In genomic region chr6:30681935-30682900, GRCm38 (mm10) we compare ENCODE assay signal across 1 mouse cellular context.
TF ChIP-seq lines count a peak whose summit lies in the region.

No protein-coding gene starts in this region.

TF ChIP-seq in MEL, 35 proteins besides CTCF, POLR2A, EP300 and RAD21 (continued from another document):
- TF ChIP-seq MAX (IDR thresholded peaks at IDR 0.05; ENCODE audit: low read length) (peak; percentile 26; the same call in 1 of the 2 replicates), MEF2A (IDR thresholded peaks at IDR 0.05; ENCODE audit: extremely low read depth, insufficient replicate concordance, low read depth, low read length, poor library complexity, severe bottlenecking) (0 out of 2 replicates have a peak, but pooled peaks have one; percentile 27), GABPA (IDR thresholded peaks at IDR 0.05; ENCODE audit: low read depth, low read length) (peak; percentile 31; the same call in 1 of the 2 replicates), MAZ (IDR thresholded peaks at IDR 0.05; ENCODE audit: low read depth, low read length) (peak; percentile 95), TAL1 (IDR thresholded peaks at IDR 0.05; ENCODE audit: low read length) (peak; percentile 73), KAT2A (conservative IDR thresholded peaks at IDR 0.05; ENCODE audit: low read depth, low read length) (0 out of 2 replicates have a peak, but pooled peaks have one; percentile 30), ZNF384 (IDR thresholded peaks at IDR 0.05; ENCODE audit: low read depth, low read length) (peak; percentile 69), JUND (IDR thresholded peaks at IDR 0.05; ENCODE audit: low read depth, low read length) (peak; percentile 96), SMC3 (IDR thresholded peaks at IDR 0.05; ENCODE audit: low read depth, low read length) (no peak), MYB (IDR thresholded peaks at IDR 0.05; ENCODE audit: low read depth, low read length) (no peak; the same call in 1 of the 2 replicates), TCF12 (IDR thresholded peaks at IDR 0.05; ENCODE audit: low read depth, low read length) (peak; percentile 95), USF1 (IDR thresholded peaks at IDR 0.05; ENCODE audit: low read depth, low read length) (no peak), ETS1 (IDR thresholded peaks at IDR 0.05; ENCODE audit: low read depth, low read length) (peak; percentile 91), ZC3H11A (IDR thresholded peaks at IDR 0.05; ENCODE audit: low read depth, low read length) (peak; percentile 15; the same call in 1 of the 2 replicates), MYC (IDR thresholded peaks at IDR 0.05; ENCODE audit: low read depth, low read length) (no peak), POLR2AphosphoS5 (IDR thresholded peaks at IDR 0.05; ENCODE audit: borderline replicate concordance, low read depth, low read length) (no peak), BHLHE40 (IDR thresholded peaks at IDR 0.05; ENCODE audit: borderline replicate concordance, low read depth, low read length) (peak; percentile 67; the same call in 1 of the 2 replicates), UBTF (IDR thresholded peaks at IDR 0.05; ENCODE audit: borderline replicate concordance, insufficient read depth, low read depth, low read length) (no peak), NRF1 (IDR thresholded peaks at IDR 0.05; ENCODE audit: insufficient read depth, low read depth, low read length, poor library complexity, severe bottlenecking) (no peak), NELFE (IDR thresholded peaks at IDR 0.05; ENCODE audit: low read depth, low read length) (no peak), TBP (IDR thresholded peaks at IDR 0.05; ENCODE audit: low read depth, low read length) (no peak), CHD2 (IDR thresholded peaks at IDR 0.05; ENCODE audit: low read length) (peak; percentile 41; the same call in 1 of the 2 replicates), SIN3A (IDR thresholded peaks at IDR 0.05; ENCODE audit: low read length) (peak; percentile 86)
